Mouse (Mus musculus) brain, embryonic 18.5 days (tissue): Measurements from ENCODE around the gene Sh2d1a.

ENCODE experiments used
- DNase-seq: peaks from one replicate; pipeline ENCODE4 v3.0.0-alpha.2; 2012; ENCODE audit warnings: low read depth, low spot score

The Sh2d1a gene

GRCm38 (mm10) chrX:42502291-42503043, at the start of gene Sh2d1a:
TSS of gene Sh2d1a (plus strand) at chrX:42502453.
- no peak for DNase-seq

DNA sequence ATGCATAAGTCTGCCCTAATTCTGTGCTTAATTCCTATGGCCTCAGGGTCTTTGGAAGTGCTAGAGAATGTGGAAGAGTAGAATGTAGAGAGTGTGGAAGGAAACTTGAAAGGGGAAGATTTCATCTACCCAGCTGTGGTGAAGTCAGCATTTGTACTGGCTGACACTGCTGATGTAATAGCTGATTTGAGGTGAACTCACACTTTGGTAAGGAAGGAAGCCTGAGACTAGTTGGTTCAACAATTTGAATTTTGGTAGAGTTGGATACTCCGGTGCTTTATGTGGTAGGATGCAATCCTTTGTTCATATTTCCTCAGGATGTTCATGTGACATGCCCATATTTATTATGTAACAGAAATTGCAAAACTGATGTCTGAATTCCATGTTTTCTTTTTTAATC, 49.3 kb upstream of the Sh2d1a start:
- DNase-seq: no peak

DNA sequence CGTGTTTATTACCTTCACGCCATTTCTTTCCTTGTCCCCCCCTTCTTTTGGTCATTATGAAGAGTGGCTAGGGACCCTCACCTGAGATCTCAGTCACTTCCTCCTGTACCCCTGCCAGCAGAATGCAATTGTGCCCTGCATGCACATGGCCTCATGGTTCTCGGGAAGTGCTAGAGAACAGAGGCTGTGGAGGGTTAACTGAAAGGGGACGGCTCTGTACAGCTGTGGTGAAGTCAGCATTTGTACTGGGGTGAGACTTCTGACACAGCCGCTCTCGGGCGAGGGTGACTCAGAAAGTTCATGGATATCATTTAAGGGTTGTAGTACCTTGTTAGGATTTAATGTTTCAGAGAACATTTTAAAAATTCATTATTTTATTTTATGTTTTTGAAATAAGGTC, 47.7 kb upstream of the Sh2d1a start:
- DNase-seq: no peak

DNA sequence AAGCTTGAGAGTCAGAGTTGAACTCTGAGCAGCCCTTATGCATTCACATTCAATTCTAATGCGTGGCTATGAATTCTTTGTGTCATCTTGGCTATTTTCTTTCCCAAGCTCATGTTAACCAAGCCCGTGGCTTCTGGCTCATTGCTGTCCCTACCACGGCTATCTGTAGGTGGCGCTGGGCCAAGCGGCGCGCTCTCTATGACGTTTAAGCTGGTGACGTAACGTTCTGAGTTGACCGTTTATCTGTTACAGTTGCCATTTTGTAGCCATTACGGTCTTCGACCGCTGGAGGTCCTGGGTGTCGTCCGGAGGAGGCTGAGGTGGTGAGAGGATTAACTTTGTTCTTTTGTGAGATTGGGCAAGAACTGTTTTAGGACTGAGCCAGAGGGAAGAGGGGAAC, 12.8 kb upstream of the Sh2d1a start, which contains the start of gene Tex13c2:
TSS of gene Tex13c2 (plus strand) at position 246 of the 400 bp plus-strand sequence.
- DNase-seq: no peak

GRCm38 (mm10) chrX:42490336-42490735, 11.9 kb upstream of the Sh2d1a start:
- DNase-seq: no peak

GRCm38 (mm10) chrX:42500538-42500937, 1.7 kb upstream of the Sh2d1a start:
- no peak for DNase-seq

DNA sequence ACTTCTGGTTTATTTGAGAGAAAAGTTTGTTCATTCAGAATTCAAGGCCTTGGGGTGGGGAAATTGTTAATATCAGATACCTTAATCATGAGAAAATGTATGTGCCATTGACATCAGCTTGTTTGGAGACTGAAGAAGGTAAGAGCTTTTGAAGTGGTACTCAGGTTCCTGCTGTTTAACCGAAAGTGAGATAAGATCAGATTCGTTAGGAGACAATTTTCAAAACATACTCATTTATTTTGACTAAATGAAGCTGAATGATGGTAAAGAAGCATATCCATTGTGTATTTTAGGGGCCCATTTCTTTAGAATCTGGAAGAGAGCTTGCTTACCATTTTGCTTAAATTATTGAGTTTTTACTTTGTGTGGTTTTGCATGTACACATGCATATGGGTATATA, 8.9 kb downstream of the Sh2d1a start:
- no peak for DNase-seq

DNA sequence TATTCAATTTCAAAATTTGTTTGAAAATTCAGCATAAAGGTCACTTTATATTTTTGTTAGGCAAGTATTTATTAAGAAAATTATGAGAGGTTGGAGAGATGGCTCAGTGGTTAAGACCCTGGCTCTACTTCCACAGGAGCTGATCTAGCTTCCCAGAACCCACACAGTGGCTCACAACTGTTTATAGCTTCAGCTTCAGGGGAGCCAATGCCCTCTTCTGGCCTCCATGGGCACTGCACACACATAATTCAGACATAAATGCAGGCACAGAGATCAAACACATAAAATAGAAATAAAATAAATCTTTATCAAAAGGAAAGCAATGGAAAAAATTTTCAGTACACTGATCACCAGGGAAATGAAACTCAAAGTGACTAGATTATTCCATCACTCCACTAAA, 10.3 kb downstream of the Sh2d1a start:
- no peak for DNase-seq

DNA sequence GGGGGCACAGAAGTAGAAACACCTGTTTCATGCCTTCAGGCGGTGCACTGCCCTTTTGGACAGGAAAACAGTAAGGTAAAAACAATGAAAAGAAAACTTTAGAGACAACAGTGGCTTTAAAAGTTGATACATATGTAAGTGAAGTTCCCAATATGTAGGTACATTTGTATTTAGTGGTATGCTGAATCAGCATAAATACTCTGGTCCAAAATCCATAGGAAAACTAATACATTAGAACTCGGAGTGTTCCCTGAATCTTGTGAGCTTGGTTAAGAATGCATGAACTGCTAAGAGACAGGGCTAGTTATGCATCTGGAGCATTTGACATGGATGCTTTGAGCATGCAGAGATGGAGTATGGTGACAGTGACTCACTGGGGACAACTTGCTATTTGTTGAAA, 20.6 kb downstream of the Sh2d1a start:
- DNase-seq: no peak

DNA sequence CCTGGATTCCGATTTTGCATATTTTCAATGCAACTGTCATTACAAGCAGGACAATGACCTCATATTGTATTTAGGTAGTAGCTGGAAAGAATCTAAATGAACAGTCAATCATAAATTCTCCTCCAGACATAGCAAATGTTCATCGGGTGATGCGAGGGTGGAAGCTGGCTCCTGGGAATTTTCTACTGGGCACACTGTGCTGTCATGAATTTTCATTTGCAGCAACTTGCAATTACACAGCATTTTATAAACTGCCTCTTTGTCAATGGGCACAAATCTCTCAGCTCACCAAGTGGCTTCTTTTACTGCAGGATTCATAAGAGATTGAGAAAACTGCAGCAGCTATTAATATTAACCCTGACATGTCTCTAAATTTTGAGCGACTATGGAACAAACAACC, 28.4 kb downstream of the Sh2d1a start:
- DNase-seq: no peak

- no peak for DNase-seq
Measured at GRCm38 (mm10) chrX:42540030-42540755, 37.9 kb downstream of the Sh2d1a start.

DNA sequence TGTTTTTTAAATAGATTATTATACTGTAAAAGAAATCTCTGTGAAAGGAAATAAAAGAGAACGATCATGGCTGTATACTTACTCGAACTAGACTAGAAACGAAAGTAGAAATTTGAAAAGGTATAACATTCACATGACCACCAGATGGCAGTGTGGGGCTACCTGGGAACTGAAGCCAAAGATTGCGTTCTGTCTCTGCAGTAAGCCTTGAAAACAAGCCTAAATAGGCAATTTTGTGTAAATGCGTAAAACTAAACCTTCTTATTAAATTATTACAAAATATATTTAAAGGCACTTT, 38.5 kb downstream of the Sh2d1a start:
- DNase-seq: peak; percentile 52

DNA sequence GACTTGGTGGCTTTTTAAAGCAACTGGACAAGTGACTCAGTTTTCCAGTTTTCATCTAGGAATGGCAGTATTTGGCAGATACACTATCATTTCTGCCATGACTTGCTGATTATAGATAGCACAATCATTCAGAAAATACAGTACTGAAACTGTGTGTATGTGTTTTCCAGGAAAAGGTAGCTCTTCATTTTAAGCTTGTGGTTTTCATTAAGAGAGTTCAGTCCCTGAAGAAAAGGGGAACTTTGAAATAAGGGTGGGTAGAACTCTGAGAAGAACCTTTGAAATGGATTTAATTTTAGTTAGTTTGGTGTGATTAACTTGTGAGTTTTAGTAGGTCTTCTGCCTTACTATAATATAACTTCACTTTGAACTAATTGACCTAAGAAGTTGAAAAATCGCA, 42.8 kb downstream of the Sh2d1a start:
- no peak for DNase-seq

- DNase-seq: no peak
Measured at GRCm38 (mm10) chrX:42548513-42548912, 46.3 kb downstream of the Sh2d1a start.

DNA sequence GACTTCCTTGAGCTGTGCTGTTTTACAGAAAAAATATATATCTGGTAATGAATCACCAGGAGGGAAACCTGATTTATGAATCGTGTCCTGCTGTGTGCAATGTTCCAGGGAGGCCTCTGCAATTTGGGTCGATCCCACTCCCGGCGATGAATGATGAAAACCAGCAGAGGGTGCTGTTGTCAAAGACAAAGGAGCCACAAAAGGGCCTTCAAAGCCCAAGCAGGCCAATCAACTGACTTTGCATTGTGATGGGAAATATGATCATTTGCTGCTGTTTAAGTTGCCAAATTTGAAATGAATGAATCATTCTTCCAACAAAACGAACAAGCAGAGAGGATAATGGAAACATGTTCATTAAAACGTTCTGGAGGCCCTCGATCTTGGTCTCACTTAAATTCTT, 55.0 kb downstream of the Sh2d1a start:
- peak; percentile 20 for DNase-seq

- DNase-seq: no peak
Measured at GRCm38 (mm10) chrX:42558683-42559082, 56.4 kb downstream of the Sh2d1a start.
